Mouse (Mus musculus): ENCODE measurements around the gene Odaph. TPM values are rescaled to one million over a fixed set of nuclear protein-coding genes. Genes with fewer than 3 reads are reported as not detected.

Gene Odaph
- polyA plus RNA-seq, 1 experiment from 2014 or later: not detected

DNA sequence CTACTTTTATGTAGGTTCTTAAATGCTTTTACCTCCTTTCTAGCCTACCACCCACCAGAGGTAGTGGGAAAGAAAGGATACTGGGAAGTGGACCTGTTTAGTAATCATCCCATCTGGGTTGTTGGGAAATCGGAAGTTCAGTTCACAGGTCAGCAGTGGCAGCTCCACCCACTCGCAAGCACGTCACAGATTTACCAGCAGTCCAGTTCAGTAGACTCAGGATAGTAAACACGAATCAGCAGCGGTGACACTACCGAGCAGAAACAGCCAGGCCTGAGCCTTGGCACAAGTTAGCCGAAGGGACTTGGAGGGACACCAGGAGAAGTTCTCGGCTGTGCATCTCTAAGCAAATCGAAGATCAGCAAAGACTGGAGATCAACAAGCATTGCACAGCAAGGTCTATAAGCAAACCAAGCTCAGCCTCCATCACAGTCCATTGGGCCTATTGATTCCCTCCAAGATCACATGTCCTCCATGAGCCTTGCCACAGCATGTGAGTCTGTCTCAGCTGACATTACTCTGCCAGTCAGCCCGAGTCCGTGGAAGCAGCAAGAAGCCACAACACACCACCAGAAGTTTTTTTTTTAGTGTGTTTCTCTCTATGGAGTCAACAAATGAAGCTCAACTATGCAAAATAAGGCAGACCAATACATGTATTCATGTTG lies 6.0 kb upstream of the Odaph start:
- H3K4me1 ChIP-seq (ENCODE audit: control insufficient read depth, insufficient read depth, low read length): no peaks in the 10 kb centered on the region
- ATAC-seq (ENCODE audit: low FRiP score, low TSS enrichment): no peak
- no peaks in the 10 kb centered on the region for H3K27me3 ChIP-seq (ENCODE audit: control insufficient read depth, insufficient read depth, low read length)
- no peaks in the 10 kb centered on the region for H3K9me3 ChIP-seq (ENCODE audit: control insufficient read depth, low read length)
- WGBS: 90% methylated on average over 11 of the region's 11 CpGs
- H3K9ac ChIP-seq (ENCODE audit: low read depth, low read length): no peak overlapping the region
- H3K4me2 ChIP-seq (replicated peaks; ENCODE audit: low read depth, low read length): no peak overlapping the region
- no peak overlapping the region for H3K27ac ChIP-seq (ENCODE audit: low read depth, low read length)
- no peaks in the 10 kb centered on the region for H3K36me3 ChIP-seq (ENCODE audit: control insufficient read depth, insufficient read depth, low read length)
- H3K4me3 ChIP-seq (ENCODE audit: low read length): no peak overlapping the region

DNA sequence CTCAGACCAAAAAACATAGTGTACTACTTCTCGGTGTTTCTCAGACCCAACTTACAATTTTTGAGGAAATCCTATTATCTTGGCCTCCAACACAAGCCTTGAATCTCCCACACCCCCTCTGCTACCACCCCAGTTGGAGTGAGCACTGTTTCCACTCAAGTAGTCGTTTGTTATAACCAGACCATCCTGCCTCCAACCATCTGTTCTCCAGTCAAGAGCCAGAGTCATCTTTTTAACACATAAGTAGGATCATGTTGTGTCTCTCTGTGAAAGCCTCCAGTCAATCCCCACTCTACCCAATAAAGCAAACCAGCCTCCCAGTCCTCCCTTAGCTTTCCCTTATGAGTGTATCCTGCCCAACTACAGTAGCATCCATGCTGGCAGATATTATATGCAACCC lies 3.8 kb upstream of the Odaph start:
- 72% methylated on average over 2 of the region's 2 CpGs for WGBS
- no peak overlapping the region for H3K4me3 ChIP-seq (ENCODE audit: low read length)
- H3K36me3 ChIP-seq (ENCODE audit: control insufficient read depth, insufficient read depth, low read length): no peaks in the 10 kb centered on the region
- H3K4me1 ChIP-seq (ENCODE audit: control insufficient read depth, insufficient read depth, low read length): no peaks in the 10 kb centered on the region
- H3K9me3 ChIP-seq (ENCODE audit: control insufficient read depth, low read length): no peaks in the 10 kb centered on the region
- H3K27ac ChIP-seq (ENCODE audit: low read depth, low read length): no peak overlapping the region
- H3K27me3 ChIP-seq (ENCODE audit: control insufficient read depth, insufficient read depth, low read length): no peaks in the 10 kb centered on the region
- H3K4me2 ChIP-seq (replicated peaks; ENCODE audit: low read depth, low read length): no peak overlapping the region
- no peak for ATAC-seq (ENCODE audit: low FRiP score, low TSS enrichment)
- no peak overlapping the region for H3K9ac ChIP-seq (ENCODE audit: low read depth, low read length)

DNA sequence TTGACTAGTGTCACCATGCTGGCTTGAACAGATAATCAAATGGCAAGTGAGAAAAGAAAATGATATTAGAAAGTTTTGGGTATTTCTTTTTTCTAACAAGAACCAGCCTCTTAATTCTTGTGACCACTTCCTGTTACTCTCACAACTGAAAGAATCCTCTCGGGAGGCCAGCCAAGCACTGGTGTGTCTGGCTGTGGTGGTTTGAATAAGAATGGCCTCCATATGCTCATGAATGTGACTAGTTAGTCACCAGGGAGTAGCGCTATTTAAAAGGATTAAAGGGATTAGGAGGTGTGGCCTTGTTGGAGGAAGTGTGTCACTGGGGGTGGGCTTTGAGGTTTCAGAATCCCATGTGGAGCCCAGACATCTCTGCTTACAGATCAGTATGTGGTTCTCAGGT lies 1.6 kb upstream of the Odaph start:
- H3K4me1 ChIP-seq (ENCODE audit: control insufficient read depth, insufficient read depth, low read length): no peaks in the 10 kb centered on the region
- no peak overlapping the region for H3K27ac ChIP-seq (ENCODE audit: low read depth, low read length)
- H3K4me3 ChIP-seq (ENCODE audit: low read length): no peak overlapping the region
- no peaks in the 10 kb centered on the region for H3K36me3 ChIP-seq (ENCODE audit: control insufficient read depth, insufficient read depth, low read length)
- no peak for ATAC-seq (ENCODE audit: low FRiP score, low TSS enrichment)
- no peak overlapping the region for H3K4me2 ChIP-seq (replicated peaks; ENCODE audit: low read depth, low read length)
- WGBS: 69% methylated on average over 2 of the region's 2 CpGs
- H3K9ac ChIP-seq (ENCODE audit: low read depth, low read length): no peak overlapping the region
- H3K9me3 ChIP-seq (ENCODE audit: control insufficient read depth, low read length): no peaks in the 10 kb centered on the region
- no peaks in the 10 kb centered on the region for H3K27me3 ChIP-seq (ENCODE audit: control insufficient read depth, insufficient read depth, low read length)

DNA sequence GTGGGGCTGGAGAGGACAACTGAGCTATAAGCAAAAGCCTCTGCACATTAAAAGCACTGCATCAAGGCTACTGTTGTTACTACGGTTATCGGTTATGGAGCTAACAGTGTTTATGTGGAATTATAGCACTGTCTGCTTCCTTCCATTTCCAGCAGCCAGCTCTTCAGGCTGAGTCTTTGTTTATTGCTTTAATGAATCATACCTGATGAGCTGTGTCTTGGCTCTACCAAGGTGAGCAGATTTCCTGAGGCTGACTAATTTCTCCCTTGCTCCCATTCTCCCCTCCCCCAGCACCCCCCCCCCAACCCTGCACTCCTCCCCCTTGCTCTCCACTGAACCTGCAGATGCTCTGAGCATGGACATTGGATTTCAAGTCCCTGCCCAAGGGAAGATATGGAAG lies 524 bp downstream of the Odaph start:
- H3K27me3 ChIP-seq (ENCODE audit: control insufficient read depth, insufficient read depth, low read length): no peaks in the 10 kb centered on the region
- WGBS: 91% methylated on average over 2 of the region's 2 CpGs
- H3K9ac ChIP-seq (ENCODE audit: low read depth, low read length): no peak overlapping the region
- no peak overlapping the region for H3K4me3 ChIP-seq (ENCODE audit: low read length)
- H3K9me3 ChIP-seq (ENCODE audit: control insufficient read depth, low read length): no peaks in the 10 kb centered on the region
- ATAC-seq (ENCODE audit: low FRiP score, low TSS enrichment): no peak
- no peaks in the 10 kb centered on the region for H3K4me1 ChIP-seq (ENCODE audit: control insufficient read depth, insufficient read depth, low read length)
- H3K27ac ChIP-seq (ENCODE audit: low read depth, low read length): no peak overlapping the region
- H3K36me3 ChIP-seq (ENCODE audit: control insufficient read depth, insufficient read depth, low read length): no peaks in the 10 kb centered on the region
- no peak overlapping the region for H3K4me2 ChIP-seq (replicated peaks; ENCODE audit: low read depth, low read length)

DNA sequence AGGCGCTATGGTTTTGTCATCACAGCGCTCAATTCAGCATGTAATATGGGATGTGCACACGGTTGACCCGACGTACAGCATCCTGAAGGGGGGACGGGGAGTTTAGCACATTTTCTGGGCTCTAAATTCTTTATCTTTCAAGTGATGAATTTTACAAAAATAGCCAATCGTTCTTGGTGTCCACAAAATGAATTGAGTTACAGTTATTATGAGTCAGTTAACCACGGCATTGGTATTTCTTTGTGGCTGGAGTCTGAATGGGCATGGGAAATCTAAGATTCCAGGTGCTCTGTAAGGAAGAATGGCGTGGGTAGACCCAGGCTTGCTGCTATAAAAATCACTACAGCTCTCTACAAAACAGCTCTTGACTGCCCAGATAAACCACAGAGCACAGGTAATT lies 2.0 kb downstream of the Odaph start:
- 90% methylated on average over 9 of the region's 9 CpGs for WGBS
- H3K4me3 ChIP-seq (ENCODE audit: low read length): no peak overlapping the region
- no peaks in the 10 kb centered on the region for H3K36me3 ChIP-seq (ENCODE audit: control insufficient read depth, insufficient read depth, low read length)
- no peak overlapping the region for H3K27ac ChIP-seq (ENCODE audit: low read depth, low read length)
- H3K4me1 ChIP-seq (ENCODE audit: control insufficient read depth, insufficient read depth, low read length): no peaks in the 10 kb centered on the region
- no peak overlapping the region for H3K4me2 ChIP-seq (replicated peaks; ENCODE audit: low read depth, low read length)
- ATAC-seq (ENCODE audit: low FRiP score, low TSS enrichment): no peak
- H3K27me3 ChIP-seq (ENCODE audit: control insufficient read depth, insufficient read depth, low read length): no peaks in the 10 kb centered on the region
- H3K9ac ChIP-seq (ENCODE audit: low read depth, low read length): no peak overlapping the region
- no peaks in the 10 kb centered on the region for H3K9me3 ChIP-seq (ENCODE audit: control insufficient read depth, low read length)

DNA sequence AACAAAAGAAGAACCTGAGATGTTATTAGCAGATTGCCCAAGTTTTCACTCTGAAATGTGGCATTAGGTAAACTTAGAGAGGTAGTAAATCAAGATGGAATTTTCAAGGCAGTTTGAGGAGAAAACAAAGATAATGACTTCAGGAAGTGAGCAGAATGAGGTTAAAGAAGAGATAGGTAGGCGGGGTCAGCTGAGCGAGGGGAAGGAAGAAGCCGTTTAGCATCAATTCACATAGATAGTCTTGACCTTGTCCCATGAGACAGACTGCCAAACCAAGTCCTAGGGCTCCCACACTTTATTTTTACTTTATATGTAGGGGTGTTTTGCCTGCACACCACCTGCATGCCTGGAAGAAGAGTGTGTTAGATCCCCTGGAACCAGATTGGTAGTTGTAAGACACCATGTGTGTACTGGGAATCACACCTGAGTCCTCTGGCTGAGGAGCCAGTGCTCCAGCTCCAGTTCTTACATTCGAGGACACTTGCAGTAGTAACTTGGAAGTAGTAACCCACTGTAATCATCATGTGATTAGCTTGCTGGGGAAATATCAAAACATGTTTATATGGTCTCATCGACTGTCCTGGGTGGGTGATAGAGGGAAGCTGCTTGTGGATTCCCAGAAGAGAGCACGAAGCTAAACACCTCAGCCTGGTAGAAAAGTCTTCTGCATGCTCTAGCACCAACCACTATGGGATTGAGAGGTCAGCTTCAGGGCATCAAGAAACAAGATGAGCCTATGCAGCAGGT lies 4.1 kb downstream of the Odaph start:
- Histone ChIP-seq H3K4me2 (replicated peaks; ENCODE audit: low read depth, low read length) (no peak overlapping the region), H3K27ac (ENCODE audit: low read depth, low read length) (no peak overlapping the region), H3K9me3 (ENCODE audit: control insufficient read depth, low read length) (no peaks in the 10 kb centered on the region), H3K36me3 (ENCODE audit: control insufficient read depth, insufficient read depth, low read length) (no peaks in the 10 kb centered on the region), H3K4me3 (ENCODE audit: low read length) (no peak overlapping the region), H3K4me1 (ENCODE audit: control insufficient read depth, insufficient read depth, low read length) (no peaks in the 10 kb centered on the region), H3K27me3 (ENCODE audit: control insufficient read depth, insufficient read depth, low read length) (no peaks in the 10 kb centered on the region), H3K9ac (ENCODE audit: low read depth, low read length) (no peak overlapping the region)
- 78% methylated on average over 6 of the region's 6 CpGs for WGBS
- ATAC-seq (ENCODE audit: low FRiP score, low TSS enrichment): no peak

DNA sequence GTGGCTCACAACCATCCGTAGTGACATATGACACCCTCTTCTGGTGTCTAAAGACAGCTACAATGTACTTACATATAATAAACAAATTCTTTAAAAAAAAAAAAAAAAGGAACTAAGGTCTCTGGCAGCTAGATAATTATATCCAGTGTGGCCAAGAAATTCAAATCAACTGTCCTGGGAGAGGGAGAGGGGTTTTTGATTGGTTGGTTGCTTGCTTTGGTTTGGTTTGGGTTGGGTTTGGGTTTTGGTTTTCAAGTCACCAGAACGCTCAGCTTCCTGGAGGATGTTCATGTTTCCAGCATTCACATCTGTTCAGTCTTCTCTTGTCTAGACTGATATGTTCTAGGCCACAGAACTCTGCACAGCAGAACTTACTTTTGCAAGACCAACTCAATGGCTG lies 5.8 kb downstream of the Odaph start:
- Histone ChIP-seq H3K4me3 (ENCODE audit: low read length) (no peak overlapping the region), H3K36me3 (ENCODE audit: control insufficient read depth, insufficient read depth, low read length) (no peaks in the 10 kb centered on the region), H3K4me2 (replicated peaks; ENCODE audit: low read depth, low read length) (no peak overlapping the region), H3K4me1 (ENCODE audit: control insufficient read depth, insufficient read depth, low read length) (no peaks in the 10 kb centered on the region), H3K27ac (ENCODE audit: low read depth, low read length) (no peak overlapping the region), H3K9ac (ENCODE audit: low read depth, low read length) (no peak overlapping the region), H3K27me3 (ENCODE audit: control insufficient read depth, insufficient read depth, low read length) (no peaks in the 10 kb centered on the region), H3K9me3 (ENCODE audit: control insufficient read depth, low read length) (no peaks in the 10 kb centered on the region)
- 91% methylated on average over 2 of the region's 2 CpGs for WGBS
- no peak for ATAC-seq (ENCODE audit: low FRiP score, low TSS enrichment)

DNA sequence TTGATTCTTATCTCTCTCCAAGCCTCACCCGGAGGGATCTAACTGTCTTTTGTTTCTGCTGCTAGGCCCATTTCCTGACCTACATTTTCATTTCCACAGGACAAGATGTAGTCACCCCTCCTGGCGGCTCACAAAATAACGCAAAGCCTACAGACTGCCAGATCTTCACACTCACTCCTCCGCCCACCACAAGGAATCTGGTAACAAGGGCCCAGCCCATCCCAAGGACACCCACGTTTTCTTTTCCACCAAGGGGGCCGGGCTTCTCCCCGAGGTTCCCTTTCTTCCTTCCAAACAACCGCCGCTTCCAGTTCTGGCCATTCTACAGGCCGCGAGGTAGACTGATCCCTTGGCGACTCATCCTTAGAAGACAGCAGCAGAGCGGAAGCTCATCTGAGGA lies 7.3 kb downstream of the Odaph start:
- Histone ChIP-seq H3K4me2 (replicated peaks; ENCODE audit: low read depth, low read length) (no peak overlapping the region), H3K27ac (ENCODE audit: low read depth, low read length) (no peak overlapping the region), H3K27me3 (ENCODE audit: control insufficient read depth, insufficient read depth, low read length) (no peaks in the 10 kb centered on the region), H3K4me1 (ENCODE audit: control insufficient read depth, insufficient read depth, low read length) (no peaks in the 10 kb centered on the region), H3K36me3 (ENCODE audit: control insufficient read depth, insufficient read depth, low read length) (no peaks in the 10 kb centered on the region), H3K4me3 (ENCODE audit: low read length) (no peak overlapping the region), H3K9me3 (ENCODE audit: control insufficient read depth, low read length) (peaks cover 4% of the 10 kb centered on the region; the same call in 1 of the 2 replicates), H3K9ac (ENCODE audit: low read depth, low read length) (no peak overlapping the region)
- WGBS: 65% methylated on average over 13 of the region's 13 CpGs
- no peak for ATAC-seq (ENCODE audit: low FRiP score, low TSS enrichment)

DNA sequence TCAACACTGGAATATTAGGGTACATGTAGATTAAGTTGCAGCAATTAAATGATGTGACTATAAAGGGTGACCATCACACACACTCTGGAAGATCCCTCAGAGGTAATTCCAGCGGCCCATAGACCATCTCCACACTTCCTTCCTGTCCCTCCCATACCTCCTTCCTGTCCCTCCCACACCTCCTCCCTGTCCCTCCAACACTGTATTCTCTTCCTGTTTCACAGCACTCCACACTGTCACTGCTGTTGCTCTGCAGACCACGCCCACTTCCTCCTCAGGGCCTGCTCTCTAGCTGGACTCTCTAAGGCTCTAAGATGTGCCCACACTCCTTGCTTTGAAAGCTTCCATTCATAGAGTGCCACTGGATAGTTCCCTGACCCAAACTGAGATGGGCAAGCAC lies 13.5 kb downstream of the Odaph start:
- Histone ChIP-seq H3K4me3 (ENCODE audit: low read length) (no peak overlapping the region), H3K27ac (ENCODE audit: low read depth, low read length) (no peak overlapping the region), H3K27me3 (ENCODE audit: control insufficient read depth, insufficient read depth, low read length) (no peaks in the 10 kb centered on the region), H3K9me3 (ENCODE audit: control insufficient read depth, low read length) (peaks cover 4% of the 10 kb centered on the region; the same call in 1 of the 2 replicates), H3K9ac (ENCODE audit: low read depth, low read length) (no peak overlapping the region), H3K36me3 (ENCODE audit: control insufficient read depth, insufficient read depth, low read length) (no peaks in the 10 kb centered on the region), H3K4me1 (ENCODE audit: control insufficient read depth, insufficient read depth, low read length) (no peaks in the 10 kb centered on the region), H3K4me2 (replicated peaks; ENCODE audit: low read depth, low read length) (no peak overlapping the region)
- WGBS: 67% methylated on average over 2 of the region's 2 CpGs
- ATAC-seq (ENCODE audit: low FRiP score, low TSS enrichment): no peak
